Mouse (Mus musculus) kidney, adult 2 months (tissue): ENCODE measurements at regions not wholly inside any gene's neighbourhood (a gene's known extent, or its start where the extent isn't known, plus 50 kb on each side); places are given as distances from the start of the nearest gene placed in this dataset.

Experiments used
- CTCF ChIP-seq: fragments of 200-500 bp; conservative IDR thresholded peaks from 2 replicates; pipeline ENCODE4 v1.5.1; 2011; ENCODE audit warnings: low read depth, mild to moderate bottlenecking, control low read depth, low read length, moderate library complexity, mixed read lengths; ENCODE audit not compliant: insufficient read depth, insufficient read length
- POLR2A ChIP-seq: fragments of 200-500 bp; IDR thresholded peaks from one replicate; pipeline ENCODE4 v1.6.1; 2011; ENCODE audit warnings: low read depth, low read length, control low read depth

- TF ChIP-seq POLR2A (no peak), CTCF (no peak)
Measured at GRCm38 (mm10) chr10:111889111-111889510, 83.4 kb upstream of the Krr1 start.
